Mouse (Mus musculus) urinary bladder, postnatal 4 days (tissue): Measurements from ENCODE around the gene Pkdcc.
A peak's percentile ranks its signal among the peaks of the same experiment; 100 is the strongest.

ENCODE experiments used
- DNase-seq, 2 experiments: peaks; one replicate each; pipeline ENCODE4 v3.0.0; 2021 to 2022; ENCODE audit warnings: low spot score in 2 of 2

The Pkdcc gene

DNA sequence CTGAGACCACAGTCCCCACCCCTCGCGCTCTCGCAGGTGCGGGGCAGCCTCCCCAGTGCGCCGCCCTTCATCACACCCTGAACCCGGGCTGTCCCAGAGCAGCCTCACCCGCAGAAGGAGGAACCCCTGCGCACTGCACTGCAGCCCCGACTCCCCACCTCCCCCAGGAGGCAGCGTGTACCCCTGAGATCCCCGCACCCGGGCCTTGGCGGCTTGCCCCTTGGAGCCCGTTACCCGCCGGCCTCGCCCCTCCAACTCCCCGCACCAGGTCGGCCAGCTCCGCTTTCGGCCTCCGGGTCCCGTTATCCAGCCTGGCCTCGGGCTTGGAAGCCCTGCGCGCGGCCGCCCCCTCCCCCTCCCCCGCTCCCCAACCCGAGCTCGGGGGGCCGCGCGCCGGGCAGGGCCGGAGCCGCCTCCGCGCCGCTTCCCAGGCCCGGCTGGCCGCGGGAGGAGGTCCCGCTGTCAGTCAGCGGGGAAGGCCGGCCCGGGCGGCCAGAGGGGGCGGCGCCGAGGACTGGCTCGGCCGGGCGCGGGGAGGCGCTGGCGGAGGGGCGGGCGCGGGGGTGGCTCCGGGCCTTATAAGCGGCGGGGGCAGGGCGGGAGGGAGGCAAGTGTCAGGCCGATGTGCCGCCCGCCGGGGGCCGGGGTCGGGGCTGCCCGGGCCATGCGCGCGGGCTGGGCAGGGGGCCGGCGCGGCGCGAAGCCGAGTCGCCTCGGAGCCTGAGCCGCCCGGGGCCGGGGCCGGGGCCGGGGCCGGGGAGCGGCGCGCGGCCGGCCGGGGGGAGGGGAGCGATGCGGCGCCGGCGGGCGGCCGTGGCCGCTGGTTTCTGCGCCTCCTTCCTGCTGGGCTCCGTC, at the start of gene Pkdcc:
Gene Pkdcc (plus strand): TSS at position 619 of the 855 bp plus-strand sequence.
- DNase-seq: peak; percentile 92

DNA sequence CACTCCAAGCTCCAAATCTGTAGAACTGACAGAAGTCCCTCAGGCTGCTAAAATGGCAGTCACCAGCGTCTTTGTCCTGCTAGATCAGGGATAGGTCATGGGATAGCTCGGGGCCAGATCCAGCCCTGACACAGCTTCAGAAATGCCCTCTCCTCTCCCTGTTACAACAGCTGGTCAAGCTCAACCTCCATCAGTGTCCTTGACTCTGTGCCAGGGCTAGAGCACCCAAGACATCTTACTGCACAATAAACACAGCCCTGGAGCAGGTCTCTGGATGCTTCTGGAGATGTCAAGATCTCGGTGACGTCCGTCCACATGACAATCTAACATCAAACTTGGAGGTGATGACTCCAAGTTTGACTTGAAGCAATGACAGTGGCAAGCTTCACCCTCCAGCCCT, 48.9 kb upstream of the Pkdcc start:
- no peak for DNase-seq

DNA sequence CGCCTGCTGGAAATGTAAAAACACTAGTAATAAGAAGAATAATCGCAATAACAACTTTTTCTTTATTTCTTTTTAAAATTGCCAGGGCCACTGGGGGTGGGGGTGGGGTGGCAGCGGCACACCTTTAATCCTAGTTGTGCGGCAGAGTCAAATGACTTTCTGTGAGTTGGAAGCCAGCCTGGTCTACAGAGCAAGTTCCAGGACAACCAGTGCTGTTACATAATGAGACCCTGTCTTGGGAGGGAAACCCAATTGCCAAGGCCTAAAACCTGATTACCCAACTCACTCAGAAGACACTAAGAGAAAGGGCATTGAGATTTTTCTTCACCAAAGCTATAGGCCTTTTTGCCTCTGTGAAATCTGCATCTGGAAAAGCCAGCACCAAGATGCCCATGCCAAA, 38.9 kb upstream of the Pkdcc start:
- no peak for DNase-seq

GRCm38 (mm10) chr17:83178483-83179150, 36.5 kb upstream of the Pkdcc start:
- DNase-seq: no peak

DNA sequence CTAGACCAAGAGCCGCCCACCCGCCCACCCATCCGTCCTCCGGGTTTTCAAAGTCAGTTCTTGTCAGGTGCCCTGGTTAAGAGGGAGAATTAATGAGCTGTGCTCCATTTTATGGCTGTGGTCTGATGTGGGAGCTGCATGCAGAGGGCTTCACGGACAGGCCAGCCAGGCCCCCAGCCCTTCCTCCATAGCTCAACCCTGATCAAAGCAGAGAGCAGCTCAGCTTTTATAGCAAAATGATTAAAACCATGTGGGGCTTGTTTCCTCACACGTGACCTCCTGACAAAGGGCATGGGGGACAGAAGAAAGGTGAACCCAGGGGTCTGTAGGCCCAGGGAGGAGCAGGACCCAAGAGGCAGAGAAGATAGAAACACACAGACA, 36.0 kb upstream of the Pkdcc start:
- DNase-seq: no peak

GRCm38 (mm10) chr17:83179569-83179968, 35.5 kb upstream of the Pkdcc start:
- DNase-seq: no peak

DNA sequence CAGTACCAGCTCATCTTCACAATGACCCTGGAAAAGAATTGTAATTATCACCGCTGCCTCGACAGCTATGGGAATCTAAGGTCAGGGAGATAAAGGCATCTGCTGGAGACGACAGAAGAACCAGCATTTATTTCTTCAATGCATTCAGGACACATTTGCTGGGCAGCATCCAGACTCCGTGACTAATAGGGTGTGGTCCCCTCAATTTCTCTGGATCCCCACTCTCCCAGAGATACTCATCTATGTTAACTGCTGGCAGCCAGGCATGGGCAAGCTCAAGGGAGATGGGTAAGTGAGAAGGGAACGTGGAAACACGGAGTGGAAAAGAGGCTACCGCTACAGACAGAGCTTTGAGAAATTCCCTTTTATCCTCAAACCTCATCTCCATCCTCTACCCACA, 34.0 kb upstream of the Pkdcc start:
- DNase-seq: no peak

DNA sequence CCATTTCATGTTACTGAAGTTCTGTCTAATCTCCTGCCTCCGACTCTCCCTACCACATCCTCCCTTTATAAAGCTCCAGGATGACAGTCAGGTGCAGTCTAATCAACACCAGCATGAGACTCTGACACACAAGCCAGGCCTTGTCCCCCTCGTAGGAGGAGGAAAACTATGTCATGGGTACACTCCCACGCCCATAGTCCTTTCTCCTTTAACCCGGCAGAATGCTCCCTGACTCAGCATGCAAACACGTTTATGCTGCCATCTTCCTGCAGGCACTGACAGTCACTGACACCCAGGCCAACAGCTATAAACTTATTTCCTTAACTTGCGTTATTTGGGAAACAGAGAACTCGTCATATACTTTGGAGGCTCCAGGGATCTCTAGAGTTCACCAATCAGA, 33.5 kb upstream of the Pkdcc start:
- DNase-seq: no peak

- DNase-seq: no peak
Measured at GRCm38 (mm10) chr17:83182061-83182664, 32.9 kb upstream of the Pkdcc start.

DNA sequence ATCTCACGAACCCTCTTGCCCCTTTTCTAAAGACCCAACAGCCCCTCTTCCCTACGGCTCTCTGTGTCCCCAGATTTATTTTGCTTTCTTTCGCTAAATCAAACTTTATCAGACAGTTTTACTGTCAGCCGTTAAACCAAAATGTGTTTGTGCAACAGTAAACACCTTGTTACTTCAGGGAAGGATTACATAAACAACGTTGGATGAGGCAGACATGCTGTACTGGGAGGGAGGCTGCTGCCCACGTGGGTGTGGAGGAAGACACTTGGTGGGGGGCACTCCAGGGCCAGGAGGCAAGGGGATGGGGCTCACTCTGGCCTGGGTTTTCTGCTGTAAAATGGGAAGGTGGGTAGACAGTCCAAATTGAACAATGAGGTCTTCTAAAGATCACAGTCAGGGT, 32.3 kb upstream of the Pkdcc start:
- no peak for DNase-seq

- no peak for DNase-seq
Measured at GRCm38 (mm10) chr17:83187751-83188565, 27.1 kb upstream of the Pkdcc start.

GRCm38 (mm10) chr17:83190810-83191209, 24.3 kb upstream of the Pkdcc start:
- no peak for DNase-seq

DNA sequence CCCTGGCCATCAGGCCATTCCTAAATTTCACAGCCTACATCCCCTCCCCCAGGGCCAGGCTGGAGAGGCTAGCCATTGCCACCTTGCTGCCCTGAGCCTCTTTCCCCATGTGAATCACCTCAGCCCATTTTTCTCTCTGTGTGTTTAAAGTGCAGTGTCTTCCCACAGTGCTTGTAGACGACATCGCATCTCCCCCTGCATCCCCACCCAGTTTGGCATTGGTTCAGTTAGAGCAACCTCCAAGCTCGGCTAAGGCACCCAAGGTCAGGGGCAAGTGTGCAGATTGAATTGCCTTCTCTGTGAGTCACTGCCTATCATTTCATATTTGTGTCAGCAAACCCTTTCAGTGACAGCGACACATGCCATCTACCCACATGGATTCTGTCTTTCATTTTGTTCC, 20.6 kb upstream of the Pkdcc start:
- no peak for DNase-seq

DNA sequence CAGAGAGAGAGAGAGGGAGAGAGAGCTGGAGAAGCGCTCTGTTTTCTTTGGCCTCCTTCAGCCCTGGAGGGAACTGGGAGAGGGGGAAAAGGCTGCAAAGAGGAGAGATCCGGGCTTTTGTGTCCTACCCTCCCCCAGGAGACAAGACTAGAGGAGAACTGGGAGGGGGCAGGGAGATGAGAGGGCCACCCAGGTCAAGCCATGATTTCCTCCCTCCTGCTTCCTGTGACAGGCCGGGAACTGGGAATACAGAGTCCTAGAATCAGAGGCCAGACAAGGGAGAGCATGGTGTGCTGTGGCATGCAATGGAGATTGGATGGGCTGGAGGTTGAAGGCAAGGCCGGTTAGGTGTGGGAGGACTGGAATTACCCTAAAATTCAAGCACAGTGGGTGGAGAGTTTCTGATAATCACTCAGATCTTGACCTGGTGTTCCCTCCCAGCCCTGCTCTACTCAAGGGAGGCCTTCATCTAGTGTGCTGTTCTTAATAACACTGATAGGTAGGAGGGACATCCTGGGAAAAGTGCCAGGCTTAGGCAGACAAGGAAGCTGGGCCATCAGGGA, 17.6 kb upstream of the Pkdcc start:
- no peak for DNase-seq

DNA sequence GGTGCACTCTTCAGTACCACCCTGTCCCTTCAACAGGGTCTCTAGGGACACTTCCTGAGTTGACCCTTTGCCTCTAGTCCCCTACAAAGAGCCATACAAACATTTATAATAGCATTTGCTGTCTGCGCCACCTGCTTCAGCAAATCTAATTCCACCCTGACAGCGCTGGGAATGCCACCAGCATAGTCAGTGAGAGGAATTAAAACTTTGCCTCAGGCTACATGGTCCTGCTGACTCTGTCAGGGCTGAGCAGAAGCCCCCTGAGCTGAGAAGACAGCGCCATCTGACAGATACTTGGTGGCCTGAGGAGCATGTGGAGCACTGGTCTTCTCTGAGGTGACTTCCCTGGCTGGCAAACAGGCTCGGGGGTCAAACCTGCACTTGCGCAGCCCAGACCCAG, 14.6 kb upstream of the Pkdcc start:
- DNase-seq: no peak

DNA sequence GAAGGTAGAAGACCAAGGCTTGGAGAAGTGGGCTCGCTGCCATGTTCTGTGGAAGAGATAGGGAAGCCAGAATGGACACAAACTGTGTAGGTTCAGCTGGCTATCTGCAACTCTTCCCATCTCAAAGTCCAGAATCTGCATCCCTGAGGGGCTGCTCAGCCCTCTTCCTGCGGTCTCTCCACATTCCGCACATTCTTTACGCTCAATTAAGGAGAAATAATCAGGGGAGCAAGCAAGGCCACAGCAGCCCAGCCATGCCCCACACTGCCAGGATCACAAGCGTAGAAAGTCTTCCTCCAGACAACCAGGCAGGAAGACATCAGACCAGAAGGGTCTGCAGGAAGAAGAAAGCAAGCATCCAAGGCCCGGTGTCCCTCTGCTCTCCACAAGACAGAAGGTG, 13.8 kb upstream of the Pkdcc start:
- no peak for DNase-seq

GRCm38 (mm10) chr17:83203692-83204383, 11.3 kb upstream of the Pkdcc start:
- no peak for DNase-seq

DNA sequence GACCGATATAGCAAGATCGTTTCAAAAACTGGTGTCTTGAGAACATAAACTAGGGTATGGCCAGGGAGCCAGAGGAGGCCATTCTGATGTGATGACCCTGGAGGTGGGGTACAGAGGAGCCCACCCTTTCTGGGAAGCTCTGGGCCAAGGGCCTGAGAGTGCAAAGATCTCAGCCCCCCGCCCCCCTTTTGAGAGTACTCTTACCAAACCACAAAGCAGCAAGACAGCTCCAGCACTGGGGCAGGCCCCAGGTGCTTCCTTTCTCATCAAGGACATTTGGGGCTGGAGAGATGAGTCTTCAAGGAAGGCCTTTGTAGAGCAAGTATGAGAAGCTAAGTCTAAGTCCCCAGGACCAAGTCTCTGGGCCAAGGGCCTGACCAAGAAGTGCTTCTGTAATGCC, 7.8 kb upstream of the Pkdcc start:
- no peak for DNase-seq

DNA sequence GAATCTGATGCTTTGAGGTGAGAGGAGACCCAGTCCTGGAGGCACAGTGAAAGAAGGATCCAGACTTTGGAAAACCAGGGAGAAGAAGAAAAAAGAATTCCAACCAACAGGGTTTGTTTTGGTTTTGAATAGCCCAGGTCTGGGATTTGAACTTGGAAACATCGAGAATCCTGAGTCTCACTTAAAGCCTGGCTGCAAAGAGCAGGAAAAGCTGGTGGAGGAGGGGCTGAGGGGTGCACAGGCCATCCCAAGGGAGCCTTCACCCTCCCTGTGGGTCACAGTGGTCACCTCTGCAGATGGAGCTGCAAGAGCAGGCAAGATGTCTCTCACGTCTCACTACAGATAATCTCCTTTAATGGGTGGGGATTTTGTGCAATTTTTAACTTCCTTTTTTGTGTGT, 6.6 kb upstream of the Pkdcc start:
- DNase-seq: no peak

GRCm38 (mm10) chr17:83210531-83210930, 4.6 kb upstream of the Pkdcc start:
- DNase-seq: no peak

- DNase-seq: no peak
Measured at GRCm38 (mm10) chr17:83211196-83211595, 3.9 kb upstream of the Pkdcc start.
